Mouse (Mus musculus): ENCODE measurements around the gene 4931406C07Rik.

DNA sequence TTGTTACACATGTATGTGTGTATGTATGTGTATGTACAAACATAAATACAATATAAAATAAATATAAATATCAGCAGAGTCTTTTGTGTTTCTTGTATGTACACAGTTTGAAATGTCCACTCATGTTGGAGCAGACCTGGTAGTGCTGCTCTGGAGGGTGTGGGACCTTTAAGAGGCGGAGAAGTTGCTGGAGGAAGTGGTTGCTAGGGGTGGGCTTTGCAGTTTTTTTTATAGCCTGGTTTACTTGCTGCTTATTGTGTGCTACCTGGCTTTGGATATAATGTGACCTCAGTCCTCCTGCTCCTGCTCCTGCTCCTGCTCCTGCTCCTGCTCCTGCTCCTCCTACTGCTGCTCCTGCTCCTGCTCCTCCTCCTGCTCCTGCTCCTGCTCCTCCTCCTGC is 72.6 kb downstream of the 4931406C07Rik start:
- no peak for TF ChIP-seq CTCF (IDR thresholded peaks at IDR 0.05; ENCODE audit: extremely low read depth, insufficient read depth, low read length)
- TF ChIP-seq POLR2A (IDR thresholded peaks at IDR 0.05; ENCODE audit: extremely low read depth, insufficient read depth, low read length), result no peak

Data from cortical plate, adult 2 months (tissue).